Comparison of ENCODE assay signal across 20 mouse cellular contexts in genomic region chr1:97963711-97964110, GRCm38 (mm10).
A peak's percentile ranks its signal among the peaks of the same experiment; 100 is the strongest.
DNase-seq lines count a peak whose midpoint lies in the region; ATAC-seq and TF ChIP-seq lines count a peak whose summit lies in the region.
"Had no signal": no experiment of that assay in that cellular context is flagged by ENCODE, and none has a peak within 500 bp of the region (broad histone marks: within the 10 kb centered on the region; RNA-seq: fewer than 3 reads in every experiment).

No protein-coding gene starts in this region.

- H3K9me3 ChIP-seq in lung, embryonic 15.5 days: no peaks in the 10 kb centered on the region
- no peaks in the 10 kb centered on the region for H3K9me3 ChIP-seq in lung, embryonic 16.5 days (ENCODE audit: control insufficient read depth, low read length)
- no peaks in the 10 kb centered on the region for H3K9me3 ChIP-seq in stomach, postnatal 0 days (ENCODE audit: control insufficient read depth, low read length)
- H3K9me3 ChIP-seq: embryonic facial prominence, embryonic 15.5 days; hindbrain, embryonic 15.5 days; limb, embryonic 15.5 days; midbrain, embryonic 10.5 days had no signal

- H3K27ac ChIP-seq in lung, embryonic 15.5 days: peak overlapping the region; percentile 33; the same call in 1 of the 2 replicates
- peak overlapping the region; percentile 4 for H3K27ac ChIP-seq in lung, embryonic 16.5 days (ENCODE audit: low read length)
- no peak overlapping the region for H3K27ac ChIP-seq in stomach, postnatal 0 days (replicated peaks)
- H3K27ac ChIP-seq: embryonic facial prominence, embryonic 15.5 days; heart, adult 2 months; hindbrain, embryonic 15.5 days; limb, embryonic 15.5 days; midbrain, embryonic 10.5 days had no signal

- H3K27me3 ChIP-seq in lung, embryonic 15.5 days: no peaks in the 10 kb centered on the region
- H3K27me3 ChIP-seq in lung, embryonic 16.5 days (ENCODE audit: control insufficient read depth, insufficient read depth, low read depth, low read length): no peaks in the 10 kb centered on the region
- H3K27me3 ChIP-seq in stomach, postnatal 0 days (ENCODE audit: control insufficient read depth, insufficient read depth, low read length): no peaks in the 10 kb centered on the region
- H3K27me3 ChIP-seq: embryonic facial prominence, embryonic 15.5 days; hindbrain, embryonic 15.5 days; limb, embryonic 15.5 days; Patski had no signal

- no peak for TF ChIP-seq EP300 in stomach, postnatal 0 days (optimal IDR thresholded peaks at IDR 0.05)

- ATAC-seq in frontal cortex, adult (ENCODE audit: low TSS enrichment): peak; percentile 35
- peak; percentile 46 for ATAC-seq in lung, embryonic 15.5 days (ENCODE audit: borderline replicate concordance, extremely low read depth, low FRiP score, low TSS enrichment)
- ATAC-seq in lung, embryonic 16.5 days (ENCODE audit: low read depth): peak; percentile 83
- peak; percentile 57; the same call in 1 of the 2 replicates for ATAC-seq in stomach, postnatal 0 days (ENCODE audit: low FRiP score, low TSS enrichment)
- ATAC-seq: Patski had no signal

- no peak overlapping the region for H3K4me3 ChIP-seq in lung, embryonic 15.5 days
- no peak overlapping the region for H3K4me3 ChIP-seq in lung, embryonic 16.5 days (ENCODE audit: low read length)
- no peak overlapping the region for H3K4me3 ChIP-seq in stomach, postnatal 0 days (ENCODE audit: low read depth, low read length)
- H3K4me3 ChIP-seq: embryonic facial prominence, embryonic 15.5 days; heart, adult 2 months; hindbrain, embryonic 15.5 days; limb, embryonic 15.5 days; midbrain, embryonic 10.5 days; myocyte had no signal

- 36% methylated on average over 2 of the region's 2 CpGs for WGBS in lung, embryonic 15.5 days
- 37% methylated on average over 2 of the region's 2 CpGs for WGBS in lung, embryonic 16.5 days
- WGBS in stomach, postnatal 0 days: 56% methylated on average over 2 of the region's 2 CpGs

- H3K36me3 ChIP-seq in lung, embryonic 15.5 days: no peaks in the 10 kb centered on the region
- no peaks in the 10 kb centered on the region for H3K36me3 ChIP-seq in lung, embryonic 16.5 days (ENCODE audit: control insufficient read depth, insufficient read depth, low read length)
- no peaks in the 10 kb centered on the region for H3K36me3 ChIP-seq in stomach, postnatal 0 days (ENCODE audit: control insufficient read depth, insufficient read depth, low read length)
- H3K36me3 ChIP-seq: embryonic facial prominence, embryonic 15.5 days; hindbrain, embryonic 15.5 days; limb, embryonic 15.5 days; midbrain, embryonic 10.5 days had no signal

- no peak overlapping the region for H3K4me2 ChIP-seq in lung, embryonic 15.5 days
- H3K4me2 ChIP-seq in lung, embryonic 16.5 days (ENCODE audit: low read depth, low read length): no peak overlapping the region
- no peak overlapping the region for H3K4me2 ChIP-seq in stomach, postnatal 0 days (replicated peaks; ENCODE audit: low read depth)
- H3K4me2 ChIP-seq: embryonic facial prominence, embryonic 15.5 days; hindbrain, embryonic 15.5 days; limb, embryonic 15.5 days had no signal

- peaks cover 4% of the 10 kb centered on the region; the same call in 1 of the 2 replicates for H3K4me1 ChIP-seq in lung, embryonic 15.5 days
- peaks cover 9% of the 10 kb centered on the region for H3K4me1 ChIP-seq in lung, embryonic 16.5 days (replicated peaks; ENCODE audit: control insufficient read depth, insufficient read depth, low read length)
- no peaks in the 10 kb centered on the region; the same call in 1 of the 2 replicates for H3K4me1 ChIP-seq in stomach, postnatal 0 days (replicated peaks; ENCODE audit: control insufficient read depth, insufficient read depth)
- H3K4me1 ChIP-seq: embryonic facial prominence, embryonic 15.5 days; hindbrain, embryonic 15.5 days; limb, embryonic 15.5 days; midbrain, embryonic 10.5 days had no signal

- DNase-seq in frontal cortex, postnatal 14 days (ENCODE audit: low spot score in 2 of 2): no peak
- DNase-seq in lung, postnatal 25 days (ENCODE audit: low spot score): no peak
- DNase-seq in stomach, postnatal 0 days (ENCODE audit: low spot score): no peak
- no peak for DNase-seq in kidney, postnatal 14 days
- no peak for DNase-seq in heart, adult 8-10 months (ENCODE audit: low spot score)
- DNase-seq: cerebellum, adult 11-12 months; cerebellum, postnatal 36 days; heart, adult 2 months; heart, postnatal 14 days; kidney, adult 8-10 months; thymus, adult 2 months had no signal

- TF ChIP-seq CTCF in stomach, postnatal 0 days (IDR thresholded peaks at IDR 0.05; ENCODE audit: low read depth): no peak

- no peak overlapping the region for H3K9ac ChIP-seq in lung, embryonic 15.5 days
- no peak overlapping the region for H3K9ac ChIP-seq in lung, embryonic 16.5 days (ENCODE audit: low read length)
- H3K9ac ChIP-seq in stomach, postnatal 0 days (ENCODE audit: low read length): no peak overlapping the region
- H3K9ac ChIP-seq: embryonic facial prominence, embryonic 15.5 days; hindbrain, embryonic 15.5 days; limb, embryonic 15.5 days had no signal
